Mouse (Mus musculus) inflammation-experienced regulatory T-cells (primary cell): ENCODE results near the gene Rassf10. TPM values are rescaled to one million over a fixed set of nuclear protein-coding genes. Genes with fewer than 3 reads are reported as not detected.

ENCODE experiments used
- polyA plus RNA-seq, 2 experiments: library from polyadenylated mRNA; unstranded; fragments of 100-300 nt; shearing (Covaris generic); gene quantifications; one replicate each; pipeline ENCODE4 v1.2.1; 2017

The Rassf10 gene
- under 1 TPM; 0.07 to 0.17 TPM for polyA plus RNA-seq

DNA sequence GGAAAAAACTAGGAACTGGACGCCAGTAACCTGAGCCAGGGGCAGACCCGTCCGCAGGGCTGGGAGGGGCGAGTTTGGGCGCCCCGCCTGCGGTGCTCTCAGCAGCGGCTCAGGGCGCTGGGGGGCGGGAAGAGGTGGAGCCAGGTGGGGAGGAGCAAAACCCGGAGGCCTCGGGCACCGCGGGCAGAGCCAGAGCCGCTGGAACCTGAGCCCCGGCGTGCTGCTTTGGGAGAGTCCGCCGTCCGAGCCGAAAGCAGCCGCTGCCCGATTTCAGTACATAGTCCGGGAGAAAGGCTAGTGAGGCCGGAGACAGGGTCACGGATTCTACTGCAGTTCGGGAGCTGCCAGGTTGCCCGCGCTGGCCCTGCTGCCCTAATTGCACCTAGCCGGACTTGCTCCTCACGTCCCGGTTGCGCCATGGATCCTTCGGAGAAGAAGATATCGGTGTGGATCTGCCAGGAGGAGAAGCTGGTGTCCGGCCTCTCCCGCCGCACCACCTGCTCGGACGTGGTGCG lies at the start of gene Rassf10:
TSS of gene Rassf10 (plus strand) at position 186 of the 515 bp plus-strand sequence.

